Mouse (Mus musculus): ENCODE results near the gene Emilin2.

Emilin2 gene

DNA sequence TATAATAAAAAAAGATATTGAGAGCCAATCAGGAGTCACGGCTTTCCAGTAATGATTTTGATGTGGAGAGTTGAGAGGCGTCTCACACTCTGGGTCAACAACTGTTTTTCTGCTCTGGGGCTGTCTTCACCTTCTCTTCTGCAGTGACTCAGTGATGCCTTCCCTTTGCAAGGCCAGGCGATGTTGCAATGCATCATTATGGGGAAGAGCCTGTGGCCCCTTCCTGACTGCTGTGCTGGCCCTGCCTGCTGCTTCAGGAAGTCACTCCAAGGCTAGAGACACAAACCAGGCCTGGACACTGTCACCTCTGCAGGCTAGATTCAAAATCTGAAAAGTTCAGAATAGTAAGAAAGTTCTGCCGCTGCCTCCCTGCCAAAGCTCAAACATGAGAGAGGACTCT lies 11.9 kb downstream of the Emilin2 start:
- DNase-seq: no peak

DNA sequence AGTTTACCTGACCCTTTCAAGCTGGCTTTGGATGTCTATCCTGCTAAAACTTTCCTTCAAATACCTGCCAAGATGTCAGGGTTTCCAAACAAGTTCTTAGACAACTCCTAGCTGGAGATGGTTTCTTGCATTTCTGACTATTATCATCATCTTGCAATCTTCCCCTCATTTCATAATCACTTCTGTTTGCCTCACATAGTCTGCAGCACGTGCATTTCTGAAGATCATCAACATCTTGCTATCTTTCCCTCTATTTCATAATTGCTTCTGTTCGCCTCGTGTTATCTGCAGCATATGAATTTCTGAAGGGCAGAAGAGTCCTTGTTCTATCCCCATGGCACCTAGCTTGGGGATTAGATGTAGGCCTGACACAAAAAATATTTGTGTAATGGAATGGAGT lies 17.2 kb downstream of the Emilin2 start:
- no peak for DNase-seq

DNA sequence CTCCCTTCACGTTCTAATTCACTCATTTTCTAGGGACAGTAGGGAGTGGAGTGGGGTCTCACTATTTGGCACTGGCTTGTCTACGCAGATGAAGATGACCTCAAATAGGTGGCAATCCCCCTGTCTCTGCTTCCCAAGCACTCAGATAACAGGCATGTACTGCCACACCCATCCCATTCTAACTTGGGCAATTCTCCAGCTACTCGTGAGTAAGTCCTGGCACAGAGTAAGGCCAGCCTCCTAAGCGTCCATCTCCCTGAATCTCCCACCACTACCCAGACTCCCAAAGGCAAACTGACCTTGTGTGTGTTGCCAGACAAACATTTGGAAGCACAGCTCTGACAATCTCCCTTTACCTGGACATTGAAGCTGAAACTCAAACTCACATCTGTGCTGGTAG lies 18.9 kb downstream of the Emilin2 start:
- no peak for DNase-seq

DNA sequence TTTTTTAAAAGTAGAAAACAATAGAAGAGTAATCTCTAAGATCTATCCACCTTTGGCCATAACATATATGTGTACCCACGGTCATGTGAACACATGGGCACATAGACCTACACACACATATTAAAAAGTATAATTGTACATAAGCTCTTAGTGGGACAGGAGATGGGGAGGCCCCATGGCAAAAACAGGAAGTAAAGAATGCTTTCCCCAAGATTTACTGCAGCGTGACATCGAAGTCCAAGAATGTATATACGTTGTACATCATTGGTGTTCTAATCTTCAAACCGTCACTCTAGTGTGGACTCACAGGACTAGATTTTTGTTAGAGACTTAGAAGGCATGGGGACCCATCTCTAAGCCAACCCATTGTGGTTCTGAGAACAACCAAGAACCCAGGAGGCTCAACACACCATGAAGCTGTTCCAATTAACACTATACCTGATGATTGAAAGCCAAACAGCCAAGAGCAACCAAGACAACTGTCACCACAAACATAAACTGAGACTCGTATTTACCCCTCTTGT lies 19.8 kb downstream of the Emilin2 start:
- DNase-seq: no peak

DNA sequence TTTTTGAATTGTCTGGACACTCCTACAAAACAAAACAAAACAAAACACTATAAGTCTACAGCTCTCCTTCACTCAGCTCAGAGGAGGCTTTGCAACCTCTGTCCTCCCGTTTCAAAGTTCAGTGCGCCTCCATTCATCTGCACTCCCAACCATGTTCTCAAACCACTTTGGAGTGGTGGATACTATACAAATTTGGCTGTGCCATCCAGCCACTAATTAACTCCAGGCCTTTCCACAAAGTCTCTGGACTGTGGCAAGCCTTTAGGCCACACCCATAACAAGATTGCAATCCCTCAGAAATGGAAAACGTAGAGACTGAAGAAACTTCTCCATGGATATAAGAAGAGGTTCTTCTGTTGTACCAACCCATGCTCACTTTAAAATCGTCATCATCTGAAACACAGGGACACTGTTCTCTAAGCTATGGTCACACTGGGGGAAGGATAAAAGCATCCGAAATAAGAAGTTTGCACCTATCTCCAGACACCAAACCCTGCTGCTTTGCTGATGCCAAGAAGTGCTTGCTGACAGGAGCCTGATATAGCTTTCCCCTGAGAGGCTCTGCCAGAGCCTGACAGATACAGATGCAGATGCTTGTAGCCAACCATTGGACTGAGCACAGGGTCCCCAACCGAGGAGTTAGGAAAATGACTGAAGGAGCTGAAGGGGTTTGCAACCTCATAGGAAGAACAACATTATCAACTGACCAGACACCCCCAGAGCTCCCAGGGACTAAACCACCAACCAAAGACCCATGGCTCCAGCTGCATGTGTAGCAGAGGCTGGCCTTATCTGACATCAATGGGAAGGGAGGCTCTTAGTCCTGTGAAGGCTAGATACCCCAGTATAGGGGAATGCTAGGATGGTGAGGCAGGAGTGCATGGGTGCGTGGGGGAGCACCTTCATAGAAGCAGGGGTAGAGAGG lies 21.0 kb downstream of the Emilin2 start:
- DNase-seq: no peak

DNA sequence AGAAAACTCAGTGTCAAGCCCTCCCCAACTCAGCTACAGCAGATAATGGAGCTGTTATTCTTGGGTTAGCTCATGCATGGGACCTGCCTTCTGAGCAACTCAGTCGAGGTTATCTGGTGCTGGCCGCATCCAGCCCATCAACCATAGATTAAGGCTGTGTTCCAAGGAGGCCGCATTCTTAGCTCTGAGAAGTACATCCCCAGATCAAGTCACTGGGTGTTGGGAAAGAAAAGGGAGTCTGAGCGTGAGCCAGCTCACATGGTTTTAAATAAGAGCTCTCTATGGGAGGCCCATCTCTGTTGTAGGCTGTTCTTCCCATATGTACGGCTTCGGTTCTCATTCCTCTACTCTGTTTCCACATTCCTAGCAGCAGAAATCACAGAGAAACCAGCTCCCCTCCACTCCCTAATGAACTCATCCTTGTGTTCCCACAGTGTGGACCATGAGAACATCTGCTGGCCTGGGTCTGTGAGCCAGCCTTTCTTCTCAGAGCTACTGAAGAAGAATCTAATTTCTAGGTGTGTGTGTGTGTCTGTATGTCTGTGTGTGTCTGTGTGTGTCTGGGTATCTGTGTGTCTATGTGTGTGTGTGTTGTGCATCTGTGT lies 22.1 kb downstream of the Emilin2 start:
- DNase-seq: no peak

DNA sequence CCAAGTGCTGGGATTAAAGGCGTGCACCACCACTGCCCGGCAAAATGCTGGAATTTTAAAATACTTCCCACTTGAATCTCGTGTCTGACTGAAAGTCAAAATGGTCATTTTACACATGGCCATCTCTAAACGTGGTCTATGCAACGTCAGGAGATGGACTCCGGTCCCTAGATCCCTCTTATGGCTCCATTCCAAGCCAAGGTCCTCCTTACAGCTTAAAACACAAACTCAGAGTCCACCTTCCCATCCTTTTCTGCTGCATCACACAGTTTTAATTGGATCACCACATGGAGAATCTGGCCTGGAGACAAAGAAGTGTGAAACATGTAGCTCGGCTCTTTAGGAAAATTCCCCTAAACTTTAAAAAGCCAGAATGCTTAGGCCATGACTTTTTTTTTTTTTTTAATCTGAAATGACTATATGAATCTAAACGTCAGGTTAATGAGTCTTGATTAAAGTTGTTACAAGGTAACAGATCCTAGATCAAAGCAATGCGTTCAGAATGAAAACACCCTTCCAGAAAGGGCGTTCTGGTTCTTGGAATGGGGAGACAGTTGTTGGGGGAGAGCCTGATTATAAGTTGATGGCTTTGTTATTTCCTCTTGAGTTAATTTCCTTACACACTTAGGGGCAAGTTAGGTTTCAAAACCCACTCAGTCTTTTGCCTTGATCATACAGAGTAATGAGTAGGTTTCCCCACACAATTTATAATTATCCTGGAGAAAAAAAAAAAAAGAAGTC lies 22.8 kb downstream of the Emilin2 start:
- DNase-seq: no peak

DNA sequence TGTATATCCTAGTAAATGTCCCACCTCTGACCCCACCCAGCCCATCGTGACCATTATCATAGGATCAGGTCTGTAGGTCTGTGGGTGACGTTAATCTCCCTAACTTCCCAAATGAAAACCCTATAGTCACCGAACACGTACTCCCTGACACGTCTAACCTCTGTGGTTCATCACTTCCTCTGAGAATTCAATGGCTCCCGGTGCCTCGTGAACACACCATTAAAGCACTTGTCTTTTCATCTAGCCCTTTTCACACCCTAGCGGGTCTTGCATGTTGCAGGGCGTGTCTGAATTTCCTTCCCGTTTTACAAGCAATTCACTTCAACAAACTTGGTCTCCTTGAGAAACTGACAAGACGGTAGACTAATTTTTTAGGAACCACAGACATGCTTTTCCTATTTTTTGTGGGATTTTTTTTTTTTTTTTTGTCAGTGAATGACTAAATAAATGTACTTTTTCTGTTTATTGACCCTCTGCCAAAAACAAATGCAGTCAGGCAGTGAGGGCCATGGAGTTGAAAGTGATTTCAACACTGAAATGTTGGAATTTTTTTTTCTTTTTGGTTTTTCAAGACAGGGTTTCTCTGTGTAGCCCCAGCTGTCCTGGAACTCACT lies 23.5 kb downstream of the Emilin2 start:
- DNase-seq: peak; percentile 49 to 55

DNA sequence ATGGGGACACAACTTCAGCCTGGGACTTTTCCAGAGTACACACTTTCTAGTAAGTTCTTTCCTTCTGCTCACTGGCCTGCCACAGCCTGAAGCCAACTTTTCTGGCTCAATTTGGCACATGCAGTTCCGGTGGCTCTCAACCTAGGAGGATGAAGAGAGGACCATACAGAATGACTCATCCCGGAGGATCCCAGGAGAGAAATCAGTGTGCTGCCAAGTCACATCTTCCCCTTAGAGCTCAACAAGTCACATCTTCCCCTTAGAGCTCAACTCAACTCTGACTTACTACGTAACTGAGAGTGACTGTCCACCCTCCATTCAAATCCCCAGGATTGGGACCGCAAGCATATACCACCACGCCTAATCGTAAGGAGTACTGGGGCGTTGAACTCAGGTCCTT lies 24.2 kb downstream of the Emilin2 start:
- DNase-seq: no peak

DNA sequence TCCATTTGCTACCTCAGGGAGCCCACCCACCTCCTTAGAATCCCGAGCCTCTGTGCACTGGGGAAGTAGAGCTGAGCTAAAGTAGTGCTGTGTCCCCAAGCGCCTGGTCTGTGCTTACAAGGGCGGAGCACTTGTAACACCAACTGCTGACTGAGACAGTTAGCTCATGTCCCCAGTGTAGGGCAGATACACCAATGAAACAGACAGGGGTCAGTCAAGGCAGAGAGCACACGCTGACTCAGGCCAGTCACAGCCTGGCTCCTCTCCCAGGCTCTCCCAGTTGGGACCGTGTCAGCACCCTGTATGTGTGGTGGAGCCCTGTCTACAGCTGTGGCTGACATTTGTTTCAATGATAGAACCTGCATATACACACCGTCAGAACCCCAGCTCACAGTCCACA lies 25.8 kb downstream of the Emilin2 start:
- DNase-seq: no peak

DNA sequence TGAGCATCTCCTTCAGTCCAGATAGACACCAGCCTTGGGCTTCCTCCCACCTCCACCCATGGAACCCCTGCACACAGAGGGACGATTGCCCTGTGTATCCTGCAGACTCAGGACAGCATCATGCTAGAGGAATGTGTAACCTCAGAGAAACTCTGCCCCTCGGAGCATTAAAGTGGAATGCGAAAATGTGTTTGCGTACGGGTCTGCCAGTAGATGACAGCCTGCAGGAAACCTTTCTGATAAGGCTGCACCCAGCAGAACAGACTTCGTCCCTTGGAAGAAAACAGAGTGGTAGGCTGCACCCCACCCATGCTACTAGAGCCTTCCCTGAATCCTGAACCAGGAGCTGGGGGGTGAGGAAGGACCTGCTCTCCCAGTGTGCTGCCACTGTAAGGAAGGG lies 26.9 kb downstream of the Emilin2 start:
- DNase-seq: no peak

DNA sequence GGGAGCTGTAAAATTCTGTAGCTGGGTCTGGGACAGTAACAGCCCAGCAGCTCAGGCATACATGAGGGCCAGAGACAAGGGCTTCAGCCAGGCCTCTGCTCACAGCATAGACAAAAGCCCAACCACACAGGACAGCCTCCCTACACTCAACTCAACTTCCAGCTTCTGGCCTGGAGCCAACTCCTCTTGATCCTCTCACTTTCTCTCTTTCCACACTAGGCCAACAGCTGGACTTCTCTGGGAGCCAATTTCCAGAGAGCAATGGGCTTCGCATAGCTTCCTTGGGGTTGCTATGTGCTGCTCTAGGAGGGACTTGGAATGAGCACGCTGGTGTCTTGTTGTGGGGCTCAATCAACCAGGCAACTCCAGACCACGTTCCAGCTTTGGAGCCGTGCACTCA lies 28.5 kb downstream of the Emilin2 start:
- no peak for DNase-seq

DNA sequence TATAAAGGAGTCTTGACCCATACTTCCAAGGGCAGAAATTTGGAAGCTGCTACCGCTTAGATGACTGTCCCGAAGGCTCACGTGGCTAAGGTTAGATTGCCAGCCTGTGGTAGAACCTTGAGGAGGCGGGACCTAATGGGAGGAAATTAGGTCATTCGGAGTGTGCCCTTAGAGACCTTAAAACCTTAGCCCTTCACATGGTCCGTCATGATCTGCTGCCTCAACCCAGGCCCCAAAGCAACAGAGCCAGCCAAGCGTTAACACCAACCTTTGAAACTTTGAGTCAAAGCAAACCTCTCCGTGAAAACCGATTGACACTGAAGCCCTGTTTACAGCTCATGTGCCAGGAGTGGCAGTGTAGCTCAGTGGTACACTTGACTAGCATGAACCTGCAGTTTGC lies 29.1 kb downstream of the Emilin2 start:
- DNase-seq: no peak

DNA sequence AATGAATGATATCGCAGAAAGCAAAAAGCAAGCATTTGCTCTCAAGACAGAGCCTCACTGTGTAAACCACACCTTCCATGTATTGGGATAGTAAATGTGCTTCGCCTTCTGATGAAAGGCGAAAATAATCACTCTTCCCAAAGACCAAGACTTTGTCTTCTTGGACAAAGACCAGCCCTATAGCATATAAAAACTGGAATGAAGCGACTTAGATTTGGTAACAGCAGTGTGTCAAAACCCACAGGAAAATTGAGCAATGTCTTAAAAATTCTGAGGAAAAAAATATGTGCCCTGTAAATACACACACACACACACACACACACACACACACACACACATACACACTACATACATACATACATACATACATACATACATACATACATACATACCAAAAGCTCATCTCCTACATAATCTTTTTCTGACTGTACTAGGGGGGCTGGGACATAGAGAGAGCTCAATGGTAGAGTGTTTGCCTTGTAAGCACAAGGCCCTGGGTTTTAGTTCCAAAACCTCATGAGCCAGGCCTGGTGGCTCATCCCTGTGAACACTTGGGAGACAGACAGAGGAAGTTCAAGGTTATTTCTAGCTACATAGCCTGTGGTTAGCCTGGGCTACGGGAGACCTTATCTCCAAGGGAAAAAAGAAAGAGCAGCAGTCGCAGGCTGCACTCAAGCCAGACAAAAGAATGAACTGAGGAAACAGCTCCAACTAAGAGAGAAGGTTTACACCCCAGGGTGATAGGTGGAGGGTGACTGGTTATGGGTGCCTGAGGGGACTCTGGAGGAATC lies 33.9 kb downstream of the Emilin2 start:
- no peak for DNase-seq

DNA sequence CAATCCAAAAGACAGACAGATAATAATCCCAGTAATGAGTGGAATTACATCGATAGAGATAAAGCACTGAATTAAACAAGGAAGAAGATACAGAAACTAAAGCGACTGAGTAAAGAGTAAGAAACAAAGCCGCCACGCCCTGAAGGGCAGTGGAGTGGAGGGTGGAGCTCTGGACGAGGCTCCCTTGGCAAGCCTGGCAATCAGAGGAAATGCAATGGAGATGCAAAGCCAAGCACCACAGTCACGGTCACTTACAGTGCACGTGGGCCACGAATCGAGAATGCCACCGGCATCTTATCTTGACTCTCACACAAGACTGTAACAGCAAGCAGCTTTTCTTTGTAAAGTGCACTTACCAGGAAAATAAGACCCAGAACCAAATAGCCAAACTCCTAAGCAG lies 35.0 kb downstream of the Emilin2 start:
- DNase-seq: no peak

DNA sequence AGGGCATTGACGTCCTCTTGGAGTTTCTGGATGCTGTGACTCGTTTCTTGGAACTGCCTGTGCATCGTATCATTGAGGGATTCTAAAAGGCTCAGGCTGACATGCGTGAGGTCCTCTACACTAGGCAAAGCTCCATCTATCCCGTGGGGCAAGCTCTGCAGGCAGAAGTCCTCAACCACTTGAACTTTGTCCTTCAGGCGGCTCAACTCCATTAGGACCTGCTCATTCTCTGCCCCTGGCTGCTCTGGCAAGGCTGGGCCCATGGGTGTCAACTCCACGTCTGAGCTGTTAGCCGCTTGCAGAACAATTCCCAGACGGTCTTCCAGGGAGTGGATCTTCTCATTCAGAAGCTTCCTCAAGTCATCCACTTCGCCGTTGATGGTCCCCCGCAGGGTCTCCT lies 37.9 kb downstream of the Emilin2 start:
- no peak for DNase-seq

DNA sequence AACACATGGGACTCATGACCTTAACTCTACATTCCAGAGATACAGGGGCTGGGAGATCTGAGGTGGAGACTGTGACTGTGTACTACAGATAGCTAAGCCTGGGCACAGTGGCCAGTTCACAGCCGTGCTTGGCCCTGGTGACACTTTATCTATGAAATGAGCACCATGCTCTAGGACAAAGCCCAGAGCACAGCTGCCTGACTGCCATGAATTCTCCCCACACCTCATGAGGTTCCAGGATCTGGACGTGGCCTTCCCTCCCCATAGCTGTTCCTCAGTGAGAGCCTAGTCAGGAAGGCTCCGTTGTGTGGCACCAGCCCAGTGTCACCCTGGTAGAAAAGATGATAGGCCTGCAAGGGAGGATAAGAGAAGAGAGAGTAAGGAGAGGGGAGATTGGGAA lies 43.2 kb downstream of the Emilin2 start:
- no peak for DNase-seq

DNA sequence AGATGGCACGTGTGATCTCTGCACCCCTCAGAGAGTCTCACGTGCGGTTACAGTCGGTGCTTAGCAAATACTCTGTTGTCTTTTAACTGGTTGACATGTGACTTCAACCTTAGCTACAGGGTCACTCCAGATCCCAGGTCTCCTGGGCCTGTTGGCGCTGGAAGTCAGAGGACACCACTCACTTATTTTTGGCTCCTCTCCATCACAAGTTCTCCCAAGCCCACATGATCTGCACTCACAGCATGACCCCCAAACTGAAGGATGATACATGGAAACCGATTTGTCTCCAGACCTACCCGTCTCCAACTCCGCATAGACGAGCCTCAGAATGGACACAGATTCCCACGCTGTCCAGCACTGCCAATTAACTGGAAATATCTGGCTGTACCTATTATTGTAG lies 43.6 kb downstream of the Emilin2 start:
- no peak for DNase-seq

DNA sequence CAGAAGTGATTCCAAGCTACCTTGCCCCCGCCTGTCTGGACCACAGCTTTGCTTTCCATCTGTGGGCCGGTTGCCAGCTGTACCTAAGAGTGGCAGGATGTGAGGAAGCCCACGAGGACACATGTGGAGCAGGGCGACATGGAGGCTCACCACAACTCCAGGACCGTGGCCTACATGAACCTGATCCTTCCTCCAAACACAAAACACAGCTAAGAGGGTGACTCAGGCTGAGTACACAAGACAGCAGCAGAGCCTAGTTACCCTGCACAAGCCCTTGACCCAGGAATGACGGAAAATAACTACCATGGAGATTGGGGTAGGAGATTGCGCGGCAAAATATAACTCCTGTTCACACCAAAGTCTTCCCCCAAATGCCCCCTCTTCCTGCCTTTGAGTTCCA lies 44.4 kb downstream of the Emilin2 start:
- DNase-seq: no peak

DNA sequence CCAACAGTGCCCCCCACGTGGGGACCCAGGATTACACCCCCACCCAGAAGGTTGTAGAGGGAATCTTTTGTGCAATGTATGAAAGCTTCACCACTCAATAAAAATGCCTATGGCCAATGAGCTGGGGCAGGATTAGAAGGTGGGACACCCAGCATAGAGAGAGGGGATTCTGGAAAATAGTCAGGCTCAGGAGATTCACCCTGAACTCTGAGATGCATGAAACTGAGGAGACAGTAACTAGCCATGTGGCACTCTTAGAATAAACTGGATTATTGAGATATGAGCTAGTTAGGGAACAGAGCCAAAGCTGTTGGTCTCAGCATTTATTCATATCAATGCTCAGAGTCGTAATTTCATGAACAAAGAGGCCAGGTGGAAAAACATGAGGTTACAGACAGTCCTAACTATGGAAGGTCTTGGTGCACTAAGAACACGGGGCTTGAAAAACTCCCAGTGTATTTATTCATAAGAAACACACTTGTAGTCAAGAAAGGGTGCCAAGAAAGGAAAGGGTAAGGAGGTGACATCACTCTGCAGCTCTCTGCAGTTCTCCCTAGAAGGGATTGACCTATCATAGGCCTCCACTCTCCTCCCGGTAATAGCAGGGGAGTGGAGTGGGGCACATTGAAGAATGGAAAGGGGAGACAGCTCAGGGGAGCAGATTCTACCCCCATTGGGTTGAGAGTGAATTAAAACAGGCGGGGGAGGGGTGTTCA lies 46.3 kb downstream of the Emilin2 start:
- DNase-seq: no peak

DNA sequence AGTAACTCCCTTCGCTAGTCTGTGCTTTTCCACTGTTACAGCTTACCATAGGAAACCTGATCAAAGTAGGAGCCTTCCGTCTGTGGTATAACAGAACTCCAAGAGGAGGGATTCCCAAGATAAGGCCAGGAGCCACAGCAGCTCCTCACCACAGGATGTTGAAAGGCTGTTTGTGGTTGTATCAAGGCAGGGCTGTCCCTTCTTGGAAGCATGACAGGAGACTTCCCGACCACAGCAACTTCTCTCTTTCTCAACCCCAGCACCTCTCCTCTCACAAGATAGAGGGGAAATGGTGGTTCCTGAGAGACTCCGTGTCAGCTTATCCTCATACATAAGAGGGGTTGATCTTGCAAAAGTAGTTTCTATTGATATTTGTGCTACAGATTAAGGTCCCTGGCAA lies 47.0 kb downstream of the Emilin2 start:
- no peak for DNase-seq

DNA sequence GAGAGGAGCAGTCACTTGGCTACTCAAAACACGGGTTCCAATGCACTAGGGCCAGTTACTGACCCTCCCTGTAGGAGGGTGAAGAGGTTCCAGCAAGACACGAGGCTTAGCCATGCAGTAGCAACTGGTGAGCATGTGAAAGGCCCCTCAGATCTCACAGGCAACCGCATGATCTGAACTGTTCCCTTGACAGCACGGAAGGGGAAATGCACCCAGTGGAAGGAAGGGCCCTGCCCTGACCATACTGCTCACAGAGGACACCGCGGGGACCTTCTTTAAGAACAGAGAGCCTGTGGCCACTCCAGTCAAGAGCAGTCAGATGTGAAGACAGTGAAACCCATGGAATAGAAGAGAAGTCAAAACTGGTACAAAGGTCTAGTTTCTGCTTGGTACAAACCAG lies 48.6 kb downstream of the Emilin2 start:
- DNase-seq: peak in 1 of 2 experiments; percentile 19
